Mouse (Mus musculus) megakaryocyte, embryonic 14.5 days (primary cell): Measurements from ENCODE around the gene Cdh16. TPM values are rescaled to one million over a fixed set of nuclear protein-coding genes. Genes with fewer than 3 reads are reported as not detected.

Experiments
- H3K27me3 ChIP-seq: replicated peaks from 2 replicates; pipeline ENCODE3; 2012; ENCODE audit warnings: inconsistent platforms
- H3K36me3 ChIP-seq: replicated peaks from 2 replicates; pipeline ENCODE3; 2012; ENCODE audit warnings: low read length, inconsistent platforms, mixed read lengths
- H3K4me1 ChIP-seq: 2 replicates; pipeline ENCODE4 v1.6.1; 2012; ENCODE audit warnings: inconsistent platforms
- H3K4me3 ChIP-seq: replicated peaks from 2 replicates; pipeline ENCODE3; 2012; ENCODE audit warnings: moderate library complexity, mild to moderate bottlenecking, inconsistent platforms
- H3K9me3 ChIP-seq: 2 replicates; pipeline ENCODE4 v1.6.1; 2012; ENCODE audit warnings: inconsistent platforms
- FLI1 ChIP-seq: IDR thresholded peaks from 2 replicates; pipeline ENCODE4 v1.6.1; 2012; ENCODE audit warnings: low read length, inconsistent platforms, mixed read lengths
- GATA1 ChIP-seq: IDR thresholded peaks from 3 replicates; pipeline ENCODE4 v1.6.1; 2012; ENCODE audit warnings: mixed read lengths, low read length, inconsistent platforms, borderline replicate concordance
- polyA plus RNA-seq: library from polyadenylated mRNA; stranded (reverse); fragments of >175 nt; gene quantifications from 2 replicates; pipeline ENCODE4 v1.2.3, GENCODE M21; 2012; ENCODE audit warnings: low replicate concordance; ENCODE audit not compliant: insufficient read depth

The Cdh16 gene
- polyA plus RNA-seq, 1 experiment = not detected

DNA sequence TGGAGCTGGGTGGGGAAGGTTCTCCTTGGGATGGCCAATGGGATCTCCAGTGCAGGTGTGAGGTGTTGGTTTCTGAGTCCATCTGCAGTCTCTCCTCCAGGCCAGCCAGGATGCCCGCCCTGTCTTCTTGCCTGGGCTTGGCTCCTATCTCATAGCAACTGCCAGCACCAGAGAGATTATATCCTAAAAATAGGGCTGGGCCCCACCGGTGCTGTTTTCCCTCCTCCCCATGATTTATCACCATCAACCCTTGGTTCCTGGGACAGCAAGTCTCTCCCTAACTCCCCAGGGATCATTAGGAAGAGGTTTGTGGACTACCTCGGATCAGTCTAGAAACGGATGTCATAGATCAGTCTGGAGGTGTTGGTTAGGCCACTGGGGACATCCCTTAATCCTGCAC, 11.1 kb downstream of the Cdh16 start:
- H3K4me3 ChIP-seq = no peak overlapping the region
- peaks cover 72% of the 10 kb centered on the region for H3K27me3 ChIP-seq
- TF ChIP-seq GATA1 = no peak
- TF ChIP-seq FLI1 = no peak
- peaks cover 6% of the 10 kb centered on the region; the same call in 1 of the 2 replicates for H3K4me1 ChIP-seq
- no peaks in the 10 kb centered on the region for H3K36me3 ChIP-seq
- no peaks in the 10 kb centered on the region for H3K9me3 ChIP-seq

DNA sequence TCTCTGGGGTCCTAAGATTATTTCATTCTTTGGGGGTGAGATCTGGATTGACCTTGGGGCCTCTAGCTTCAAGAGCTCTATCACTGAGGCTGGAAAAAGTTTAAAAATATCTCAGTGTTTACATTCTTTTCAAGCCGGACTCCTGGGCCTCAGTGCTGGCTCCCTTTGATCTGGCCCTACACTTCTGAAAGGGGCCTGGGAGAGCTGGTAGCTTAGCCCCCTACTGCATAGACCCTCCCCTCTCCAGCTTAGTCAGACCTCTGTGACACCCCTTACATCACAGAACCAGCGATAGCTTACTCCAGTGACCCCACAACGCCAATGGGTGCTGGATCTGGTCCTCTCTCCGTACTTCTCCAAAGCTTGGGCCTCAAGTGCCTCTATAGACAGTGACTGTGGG, 12.6 kb downstream of the Cdh16 start:
- TF ChIP-seq GATA1 (no peak), FLI1 (no peak)
- peaks cover 6% of the 10 kb centered on the region; the same call in 1 of the 2 replicates for H3K4me1 ChIP-seq

DNA sequence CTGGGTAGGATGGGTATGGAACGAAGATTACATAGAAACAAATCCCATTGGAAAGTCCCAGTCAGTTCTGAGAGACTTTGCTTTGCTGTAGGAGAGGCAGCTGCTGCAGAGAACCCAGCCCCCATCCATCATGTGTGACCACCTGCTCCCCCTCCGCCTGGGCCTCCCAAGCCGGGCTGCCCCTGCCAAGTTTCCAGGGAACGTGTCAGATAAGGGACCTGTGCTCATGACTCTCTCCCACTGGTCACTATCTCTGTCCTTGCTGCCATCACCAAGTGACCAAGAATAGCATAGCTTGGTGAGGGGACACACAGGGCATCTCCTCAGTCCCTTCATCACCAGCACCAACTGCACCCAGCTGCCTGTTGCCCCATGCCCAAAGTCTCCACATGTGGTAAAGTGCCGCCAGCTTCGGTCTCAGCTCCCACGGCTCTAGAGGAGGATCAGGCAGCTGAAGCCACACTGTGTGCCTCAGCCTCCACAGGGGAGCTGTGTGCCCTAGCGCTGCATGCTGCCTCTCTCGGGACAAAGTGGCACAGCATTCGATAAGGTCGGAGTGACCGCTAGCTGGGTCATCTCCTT, 13.9 kb downstream of the Cdh16 start:
- Histone ChIP-seq H3K4me3 (no peak overlapping the region), H3K36me3 (no peaks in the 10 kb centered on the region), H3K9me3 (no peaks in the 10 kb centered on the region), H3K4me1 (peaks cover 6% of the 10 kb centered on the region; the same call in 1 of the 2 replicates), H3K27me3 (peaks cover 72% of the 10 kb centered on the region)
- TF ChIP-seq FLI1 (no peak), GATA1 (no peak)

More for the DNA sequence above, 12.6 kb downstream of the Cdh16 start:
- H3K4me3 ChIP-seq = no peak overlapping the region
- no peaks in the 10 kb centered on the region for H3K36me3 ChIP-seq
- H3K9me3 ChIP-seq = no peaks in the 10 kb centered on the region
- peaks cover 69% of the 10 kb centered on the region for H3K27me3 ChIP-seq

DNA sequence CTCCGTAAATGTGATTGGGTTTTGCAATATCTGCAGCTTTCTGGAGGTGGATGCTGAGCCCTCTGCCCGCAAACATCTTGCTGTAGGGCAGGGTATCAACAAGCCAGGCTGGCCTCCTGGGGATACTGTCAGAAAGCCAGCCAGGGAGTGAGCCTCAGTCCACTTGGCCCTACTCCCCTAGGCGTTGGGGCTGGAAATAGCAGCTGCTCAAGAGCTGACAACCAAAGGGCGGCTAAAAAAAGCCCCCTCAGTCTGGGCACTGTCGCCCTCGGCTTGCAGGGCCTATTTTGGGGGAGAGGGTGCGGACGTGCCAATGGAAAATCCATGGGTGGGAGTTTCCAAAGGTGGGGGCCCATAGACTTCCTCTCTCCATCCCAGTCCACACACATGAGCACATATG, 15.0 kb downstream of the Cdh16 start:
- Histone ChIP-seq H3K4me3 (no peak overlapping the region), H3K36me3 (no peaks in the 10 kb centered on the region), H3K4me1 (peaks cover 6% of the 10 kb centered on the region; the same call in 1 of the 2 replicates), H3K9me3 (no peaks in the 10 kb centered on the region), H3K27me3 (peaks cover 66% of the 10 kb centered on the region)
- no peak for TF ChIP-seq FLI1
- no peak for TF ChIP-seq GATA1

DNA sequence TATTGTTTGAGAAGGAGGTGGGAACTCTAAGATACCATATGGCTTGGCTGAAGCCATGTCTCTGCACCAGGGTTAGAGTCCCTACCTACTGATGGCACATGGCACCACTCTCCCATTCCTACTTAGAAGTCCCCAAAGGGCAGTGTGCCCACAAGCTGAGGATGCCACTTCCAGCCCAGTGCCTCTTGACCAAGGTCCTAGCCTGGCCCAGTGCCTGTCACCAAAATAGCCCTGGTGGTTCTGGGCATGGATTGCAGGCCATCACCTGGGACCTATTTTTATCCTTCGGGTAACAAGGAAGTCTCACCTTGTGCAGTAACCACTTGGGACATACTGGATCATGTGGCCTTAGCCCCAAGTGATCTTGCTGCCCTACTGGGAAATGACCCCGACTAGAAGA, 16.3 kb downstream of the Cdh16 start:
- Histone ChIP-seq H3K9me3 (no peaks in the 10 kb centered on the region), H3K27me3 (peaks cover 56% of the 10 kb centered on the region), H3K4me3 (no peak overlapping the region), H3K4me1 (peaks cover 5% of the 10 kb centered on the region), H3K36me3 (no peaks in the 10 kb centered on the region)
- no peak for TF ChIP-seq GATA1
- no peak for TF ChIP-seq FLI1

DNA sequence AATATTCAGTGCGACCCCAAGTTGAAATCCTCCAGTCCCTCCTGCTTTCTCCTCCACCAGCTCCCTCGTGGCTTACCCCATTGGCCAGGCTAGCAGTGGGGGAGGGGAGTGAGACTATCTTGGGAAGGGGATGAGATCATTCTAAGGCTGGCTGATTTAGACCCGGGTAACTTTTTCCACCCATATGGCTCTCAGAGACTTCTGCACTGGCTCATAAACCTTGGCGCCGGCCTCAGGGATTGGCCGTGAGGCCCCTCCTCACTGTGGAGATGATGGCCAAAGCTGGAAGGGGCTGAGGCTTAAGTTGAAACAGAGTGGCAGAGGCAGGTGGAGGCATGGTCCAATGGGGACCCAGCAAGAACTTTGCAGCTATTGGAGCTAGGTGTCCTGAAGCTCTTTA, 17.9 kb downstream of the Cdh16 start:
- no peak overlapping the region for H3K4me3 ChIP-seq
- H3K9me3 ChIP-seq = no peaks in the 10 kb centered on the region
- TF ChIP-seq FLI1 = no peak
- TF ChIP-seq GATA1 = no peak
- peaks cover 50% of the 10 kb centered on the region for H3K27me3 ChIP-seq
- peaks cover 21% of the 10 kb centered on the region for H3K4me1 ChIP-seq
- no peaks in the 10 kb centered on the region for H3K36me3 ChIP-seq

DNA sequence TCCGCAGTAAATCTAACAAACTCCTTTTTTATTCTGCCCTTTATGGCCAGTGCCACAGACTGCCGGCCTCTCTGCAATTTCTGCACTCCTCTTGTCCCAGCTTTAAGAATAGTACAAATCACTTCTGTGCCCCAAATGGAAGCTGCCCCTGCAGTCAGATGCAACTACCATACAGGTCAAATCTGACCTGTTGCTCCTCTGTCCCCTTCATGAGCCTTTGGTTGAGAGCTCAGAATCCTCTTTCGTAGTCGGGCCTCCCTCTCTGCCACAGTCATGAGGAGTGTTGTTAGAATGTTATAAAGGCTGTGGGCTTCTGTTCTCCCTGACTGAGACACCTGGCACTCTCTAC, 21.0 kb downstream of the Cdh16 start:
- H3K4me1 ChIP-seq = peaks cover 24% of the 10 kb centered on the region
- peaks cover 33% of the 10 kb centered on the region for H3K27me3 ChIP-seq
- TF ChIP-seq FLI1 (no peak), GATA1 (no peak)
- H3K4me3 ChIP-seq = no peak overlapping the region
- H3K9me3 ChIP-seq = no peaks in the 10 kb centered on the region
- H3K36me3 ChIP-seq = peaks cover 12% of the 10 kb centered on the region

DNA sequence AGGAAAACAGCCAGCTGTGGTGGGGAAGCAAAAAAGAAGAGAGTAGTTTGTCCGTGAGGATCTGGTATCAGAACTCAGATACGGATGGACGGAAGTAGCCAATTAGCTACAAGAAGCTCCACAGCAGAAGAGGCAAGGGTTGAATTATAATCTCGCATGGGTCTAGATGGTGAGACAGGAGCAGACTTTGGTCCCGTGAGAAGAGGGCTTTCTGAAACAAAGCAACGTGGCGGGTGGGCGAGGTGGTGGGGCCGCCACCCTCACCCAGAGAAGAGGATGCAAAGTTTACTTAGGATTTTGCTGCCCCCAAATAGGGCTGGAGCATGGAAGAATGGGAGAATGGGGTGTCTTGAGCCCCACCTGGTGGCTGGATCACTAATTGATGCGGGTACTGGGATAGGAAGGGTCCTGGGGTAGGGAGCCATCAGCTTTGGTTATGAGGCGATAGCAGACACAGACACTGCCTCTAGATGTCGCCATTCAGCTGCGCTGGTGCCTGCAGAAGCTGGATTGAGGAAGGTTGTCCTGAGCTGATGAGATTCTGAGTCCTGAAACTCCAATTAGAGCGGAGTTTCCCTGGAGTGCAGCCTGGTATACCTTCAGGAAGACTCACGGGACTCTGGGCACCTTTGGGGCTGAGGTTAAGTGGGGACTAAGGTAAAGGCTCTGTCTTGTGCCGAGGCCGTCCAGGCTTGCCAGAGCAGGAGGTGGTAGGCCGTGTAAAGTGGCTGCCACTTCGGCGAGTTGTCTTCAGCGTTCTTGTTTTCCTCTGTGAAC, 21.5 kb downstream of the Cdh16 start:
- no peak for TF ChIP-seq GATA1
- no peak for TF ChIP-seq FLI1
- Histone ChIP-seq H3K9me3 (no peaks in the 10 kb centered on the region), H3K4me3 (peak overlapping the region; percentile 87), H3K36me3 (peaks cover 17% of the 10 kb centered on the region), H3K4me1 (peaks cover 24% of the 10 kb centered on the region), H3K27me3 (peaks cover 27% of the 10 kb centered on the region)

DNA sequence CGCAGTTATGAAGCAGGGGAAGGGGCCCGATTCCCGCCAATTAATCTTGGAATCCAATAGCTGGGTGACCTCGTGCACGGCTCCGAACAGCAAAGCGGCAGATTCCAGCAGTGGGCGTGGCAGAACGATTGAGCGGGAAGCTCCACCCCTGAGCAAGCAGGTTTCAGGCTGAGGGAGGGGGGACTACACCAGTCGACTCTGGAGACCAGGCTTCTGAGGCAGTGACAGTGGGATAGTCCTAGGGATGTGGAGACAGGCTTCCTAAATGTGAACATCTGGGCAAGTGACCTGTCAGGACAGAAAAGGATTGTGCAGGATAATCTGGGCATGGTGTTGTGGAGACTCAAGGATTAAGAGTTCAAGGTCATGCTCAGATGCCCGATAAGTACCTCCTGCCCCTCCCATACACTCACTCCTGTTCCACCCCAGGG, 22.2 kb downstream of the Cdh16 start:
- peaks cover 24% of the 10 kb centered on the region for H3K4me1 ChIP-seq
- H3K4me3 ChIP-seq = peak overlapping the region; percentile 87
- peaks cover 24% of the 10 kb centered on the region for H3K36me3 ChIP-seq
- no peaks in the 10 kb centered on the region for H3K9me3 ChIP-seq
- H3K27me3 ChIP-seq = peaks cover 21% of the 10 kb centered on the region
- TF ChIP-seq FLI1 (no peak), GATA1 (no peak)

DNA sequence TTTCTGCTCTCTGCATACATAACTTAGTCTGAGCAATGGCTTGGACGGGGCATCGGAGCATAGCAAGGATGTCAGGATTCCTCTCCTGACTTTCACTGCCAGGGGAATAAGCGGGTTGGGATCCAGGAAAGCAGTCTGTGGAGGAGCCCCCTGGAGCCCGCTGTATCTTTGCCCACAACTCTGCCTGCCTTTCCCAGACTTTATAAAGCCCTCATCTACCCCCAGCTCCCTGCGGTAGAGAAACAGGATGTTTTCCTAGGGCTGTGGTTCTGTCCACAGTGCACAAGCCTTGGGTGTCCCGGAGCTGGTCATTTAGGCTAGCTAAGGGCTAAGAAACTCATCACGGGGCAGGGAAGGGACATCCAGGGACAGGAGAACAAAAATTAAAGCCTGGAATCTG, 22.8 kb downstream of the Cdh16 start:
- TF ChIP-seq FLI1 = no peak
- no peak for TF ChIP-seq GATA1
- H3K4me3 ChIP-seq = no peak overlapping the region
- peaks cover 24% of the 10 kb centered on the region for H3K4me1 ChIP-seq
- H3K36me3 ChIP-seq = peaks cover 30% of the 10 kb centered on the region
- peaks cover 17% of the 10 kb centered on the region for H3K27me3 ChIP-seq
- H3K9me3 ChIP-seq = no peaks in the 10 kb centered on the region
